Mouse (Mus musculus) limb, embryonic 11.5 days (tissue): Measurements from ENCODE around the gene Neurl1b. TPM values are rescaled to one million over a fixed set of nuclear protein-coding genes. Genes with fewer than 3 reads are reported as not detected.

Source experiments
- ATAC-seq: fragments of 200-750 bp; cut with Nextera tagmentation; 2 replicates; pipeline ENCODE4 v1.8.0; 2017; ENCODE audit warnings: low read depth; ENCODE audit not compliant: insufficient number of reproducible peaks, low FRiP score, low TSS enrichment
- DNase-seq: peaks from one replicate; pipeline ENCODE4 v3.0.0-alpha.2; 2015; ENCODE audit warnings: low spot score
- H3K27ac ChIP-seq: fragments of 300-500 bp; sonication (generic); replicated peaks from 2 replicates; pipeline ENCODE4 v1.5.1; 2014; ENCODE audit warnings: low read depth, mild to moderate bottlenecking, low read length
- H3K27me3 ChIP-seq: fragments of 300-500 bp; sonication (generic); 2 replicates; pipeline ENCODE4 v1.6.1; 2014; ENCODE audit warnings: mild to moderate bottlenecking, low read length, mixed read lengths; ENCODE audit not compliant: control insufficient read depth, insufficient read depth
- H3K36me3 ChIP-seq: fragments of 300-500 bp; sonication (generic); 2 replicates; pipeline ENCODE4 v1.6.1; 2014; ENCODE audit warnings: mild to moderate bottlenecking, low read length, moderate library complexity, mixed read lengths; ENCODE audit not compliant: control insufficient read depth, insufficient read depth
- H3K4me1 ChIP-seq: fragments of 300-500 bp; sonication (generic); 2 replicates; pipeline ENCODE4 v1.6.1; 2014; ENCODE audit warnings: low read length, mixed read lengths; ENCODE audit not compliant: control insufficient read depth, insufficient read depth
- H3K4me2 ChIP-seq: fragments of 300-500 bp; sonication (generic); 2 replicates; pipeline ENCODE4 v1.6.1; 2014; ENCODE audit warnings: low read depth, mild to moderate bottlenecking, moderate library complexity; ENCODE audit not compliant: severe bottlenecking
- H3K4me3 ChIP-seq: fragments of 300-500 bp; sonication (generic); 2 replicates; pipeline ENCODE4 v1.5.1; 2014; ENCODE audit warnings: low read depth, low read length
- H3K9ac ChIP-seq: fragments of 300-500 bp; sonication (generic); 2 replicates; pipeline ENCODE4 v1.6.1; 2014; ENCODE audit warnings: mild to moderate bottlenecking, low read length
- H3K9me3 ChIP-seq: fragments of 300-500 bp; sonication (generic); 2 replicates; pipeline ENCODE4 v1.6.1; 2016; ENCODE audit warnings: low read length; ENCODE audit not compliant: control insufficient read depth
- WGBS: fragments of 180-500 bp; shearing (Covaris S2); extraction: QIAGEN DNeasy Blood & Tissue Kit; methylation state at CpG from one replicate; pipeline ENCODE4 v1.1.7; 2014; 5-methylcytosine and 5-hydroxymethylcytosine counted together
- polyA plus RNA-seq: library from polyadenylated mRNA; unstranded; fragments of >200 nt; fragmentation: Nextera tagmentation; extraction: Ambion mirVana; gene quantifications from 2 replicates; pipeline ENCODE4 v1.2.1, GENCODE M21; 2014

The Neurl1b gene
- polyA plus RNA-seq, 1 experiment from 2014 or later: 0.21 TPM

GRCm38 (mm10) chr17:26487917-26488316, 73.3 kb downstream of the Neurl1b start:
- ATAC-seq: no peak
- DNase-seq: no peak
- Histone ChIP-seq H3K9me3 (no peaks in the 10 kb centered on the region), H3K4me3 (no peak overlapping the region), H3K36me3 (no peaks in the 10 kb centered on the region), H3K27me3 (no peaks in the 10 kb centered on the region), H3K4me2 (no peak overlapping the region), H3K27ac (no peak overlapping the region), H3K4me1 (no peaks in the 10 kb centered on the region), H3K9ac (no peak overlapping the region)
- WGBS: 95% methylated on average over 4 of the region's 4 CpGs

DNA sequence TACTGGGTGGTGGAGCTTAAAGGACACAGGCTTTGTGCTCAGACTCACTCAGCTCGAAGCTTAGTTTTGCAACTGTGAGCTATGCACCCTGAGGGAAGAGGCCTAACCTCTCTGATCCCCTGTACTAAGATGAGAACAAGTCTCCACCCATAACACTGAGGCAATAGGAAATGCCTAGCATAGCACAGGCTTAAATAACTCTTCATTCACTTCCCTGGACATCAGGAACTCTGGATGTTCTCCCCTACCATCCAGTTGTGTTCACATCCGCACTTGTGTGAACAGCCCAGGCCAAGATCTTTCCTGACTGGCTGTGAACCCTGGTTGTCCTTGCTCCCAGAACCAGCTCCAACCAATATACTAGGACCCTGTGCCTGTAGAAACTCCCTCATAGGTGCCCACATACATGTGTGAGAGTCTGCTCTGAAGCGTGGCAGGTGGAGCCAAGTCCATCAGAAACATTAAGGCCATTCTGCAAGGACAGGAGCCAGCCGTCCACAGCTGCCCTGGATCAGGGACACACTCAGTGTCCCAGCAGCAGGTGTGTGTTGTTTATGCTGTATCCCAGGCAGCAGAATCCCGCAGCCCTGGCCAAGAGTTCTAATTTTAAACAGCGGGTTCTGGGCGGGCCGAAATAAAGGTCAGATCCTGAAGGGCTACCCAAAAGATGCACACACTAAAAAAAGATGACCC, 74.2 kb downstream of the Neurl1b start:
- Histone ChIP-seq H3K4me3 (no peak overlapping the region), H3K36me3 (no peaks in the 10 kb centered on the region), H3K9ac (no peak overlapping the region), H3K9me3 (peaks cover 3% of the 10 kb centered on the region; the same call in 1 of the 2 replicates), H3K4me1 (no peaks in the 10 kb centered on the region), H3K27me3 (no peaks in the 10 kb centered on the region), H3K27ac (no peak overlapping the region), H3K4me2 (no peak overlapping the region)
- ATAC-seq (no peak), DNase-seq (no peak)
- 89% methylated on average over 8 of the region's 8 CpGs for WGBS

DNA sequence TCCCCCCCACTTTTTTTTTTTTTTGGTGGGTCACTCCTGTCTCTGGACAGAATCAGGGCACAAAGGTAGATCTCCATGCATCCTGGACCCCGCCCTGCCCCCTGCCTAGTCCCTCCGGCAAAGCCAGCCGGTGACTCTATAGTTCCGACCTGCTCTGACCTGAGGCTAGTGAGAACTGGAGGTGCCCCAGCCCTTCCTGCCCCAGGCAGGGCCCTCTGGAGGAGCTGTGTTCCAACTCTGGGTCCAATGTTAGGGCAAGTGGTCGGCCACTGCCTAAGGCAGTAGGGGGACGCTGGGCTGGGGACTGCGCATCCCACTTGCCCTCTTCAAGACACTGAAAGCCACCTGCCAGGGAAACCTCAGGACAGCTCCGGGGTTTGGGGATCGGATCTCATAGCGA, 75.4 kb downstream of the Neurl1b start:
- 90% methylated on average over 10 of the region's 10 CpGs for WGBS
- Histone ChIP-seq H3K36me3 (no peaks in the 10 kb centered on the region), H3K4me1 (no peaks in the 10 kb centered on the region), H3K9ac (no peak overlapping the region), H3K27ac (no peak overlapping the region), H3K27me3 (no peaks in the 10 kb centered on the region), H3K4me3 (no peak overlapping the region), H3K9me3 (peaks cover 3% of the 10 kb centered on the region; the same call in 1 of the 2 replicates), H3K4me2 (no peak overlapping the region)
- ATAC-seq: no peak
- no peak for DNase-seq

- Histone ChIP-seq H3K4me1 (no peaks in the 10 kb centered on the region), H3K4me3 (no peak overlapping the region), H3K27ac (no peak overlapping the region), H3K9me3 (peaks cover 3% of the 10 kb centered on the region; the same call in 1 of the 2 replicates), H3K27me3 (no peaks in the 10 kb centered on the region), H3K9ac (no peak overlapping the region), H3K36me3 (no peaks in the 10 kb centered on the region), H3K4me2 (no peak overlapping the region)
- no peak for DNase-seq
- no peak for ATAC-seq
- WGBS: 77% methylated on average over 2 of the region's 2 CpGs
Measured at GRCm38 (mm10) chr17:26490910-26491309, 76.3 kb downstream of the Neurl1b start.

- ATAC-seq (no peak), DNase-seq (no peak)
- WGBS: 95% methylated on average over 3 of the region's 3 CpGs
- Histone ChIP-seq H3K9me3 (peaks cover 3% of the 10 kb centered on the region; the same call in 1 of the 2 replicates), H3K4me3 (no peak overlapping the region), H3K9ac (no peak overlapping the region), H3K4me1 (no peaks in the 10 kb centered on the region), H3K27me3 (no peaks in the 10 kb centered on the region), H3K36me3 (no peaks in the 10 kb centered on the region), H3K4me2 (no peak overlapping the region), H3K27ac (no peak overlapping the region)
Measured at GRCm38 (mm10) chr17:26492246-26492645, 77.6 kb downstream of the Neurl1b start.

GRCm38 (mm10) chr17:26494642-26495468, 80.2 kb downstream of the Neurl1b start:
- H3K9ac ChIP-seq: no peak overlapping the region
- no peaks in the 10 kb centered on the region for H3K4me1 ChIP-seq
- 88% methylated on average over 4 of the region's 4 CpGs for WGBS
- H3K27ac ChIP-seq: no peak overlapping the region
- no peaks in the 10 kb centered on the region for H3K27me3 ChIP-seq
- H3K4me2 ChIP-seq: no peak overlapping the region
- H3K36me3 ChIP-seq: no peaks in the 10 kb centered on the region
- no peak overlapping the region for H3K4me3 ChIP-seq
- peaks cover 3% of the 10 kb centered on the region; the same call in 1 of the 2 replicates for H3K9me3 ChIP-seq
- DNase-seq: no peak
- no peak for ATAC-seq

Other genes starting within 250 kb of the Neurl1b start
- gene Pdia2, start 215.7 kb upstream of the Neurl1b start, polyA plus RNA-seq: 0.27 and 1.1 TPM in 2 replicates
- 1.1 and 1.8 TPM in 2 replicates for gene Rgs11, start 211.9 kb upstream of the Neurl1b start, polyA plus RNA-seq
- 3.5 and 4.7 TPM in 2 replicates for gene Arhgdig, start 207.0 kb upstream of the Neurl1b start, polyA plus RNA-seq
- gene Fam234a, start 170.6 kb upstream of the Neurl1b start, polyA plus RNA-seq: 25.7 and 26.0 TPM in 2 replicates
- gene Luc7l, start 161.9 kb upstream of the Neurl1b start, polyA plus RNA-seq: 146 and 153 TPM in 2 replicates
- gene Ergic1, start 146.7 kb downstream of the Neurl1b start, polyA plus RNA-seq: 134 and 143 TPM in 2 replicates
- gene Dusp1, start 147.3 kb downstream of the Neurl1b start, polyA plus RNA-seq: 22.8 and 26.0 TPM in 2 replicates
- gene Atp6v0e, start 248.4 kb downstream of the Neurl1b start, polyA plus RNA-seq: 96.6 and 101 TPM in 2 replicates